Mouse (Mus musculus) limb, embryonic 14.5 days (tissue): ENCODE data around the gene Gm9918. TPM values are rescaled to one million over a fixed set of nuclear protein-coding genes. Genes with fewer than 3 reads are reported as not detected.
A peak's percentile ranks its signal among the peaks of the same experiment; 100 is the strongest.

Experiments used
- ATAC-seq: fragments of 200-750 bp; cut with Nextera tagmentation; 2 replicates; pipeline ENCODE4 v1.8.0; 2017; ENCODE audit warnings: low read depth, moderate number of reproducible peaks, moderate TSS enrichment; ENCODE audit not compliant: low FRiP score
- DNase-seq: peaks from one replicate; pipeline ENCODE4 v3.0.0-alpha.2; 2015; ENCODE audit warnings: low spot score
- H3K27ac ChIP-seq: fragments of 300-500 bp; sonication (generic); replicated peaks from 2 replicates; pipeline ENCODE4 v1.5.1; 2014; ENCODE audit warnings: low read depth, mild to moderate bottlenecking, low read length, moderate library complexity, mixed read lengths
- H3K27me3 ChIP-seq: fragments of 300-500 bp; sonication (generic); 2 replicates; pipeline ENCODE4 v1.6.1; 2014; ENCODE audit warnings: low read length, mixed read lengths; ENCODE audit not compliant: control insufficient read depth, insufficient read depth
- H3K36me3 ChIP-seq: fragments of 300-500 bp; sonication (generic); 2 replicates; pipeline ENCODE4 v1.6.1; 2014; ENCODE audit warnings: mild to moderate bottlenecking, low read length, moderate library complexity, mixed read lengths; ENCODE audit not compliant: control insufficient read depth, insufficient read depth
- H3K4me1 ChIP-seq: fragments of 300-500 bp; sonication (generic); 2 replicates; pipeline ENCODE4 v1.6.1; 2014; ENCODE audit warnings: antibody characterized with exemption, low read length, mixed read lengths; ENCODE audit not compliant: control insufficient read depth, insufficient read depth
- H3K4me2 ChIP-seq: fragments of 300-500 bp; sonication (generic); replicated peaks from 2 replicates; pipeline ENCODE4 v1.6.1; 2014; ENCODE audit warnings: low read depth, mild to moderate bottlenecking, low read length, moderate library complexity; ENCODE audit not compliant: severe bottlenecking
- H3K4me3 ChIP-seq: fragments of 300-500 bp; sonication (generic); replicated peaks from 2 replicates; pipeline ENCODE4 v1.5.1; 2014; ENCODE audit warnings: low read length
- H3K9ac ChIP-seq: fragments of 300-500 bp; sonication (generic); 2 replicates; pipeline ENCODE4 v1.6.1; 2014; ENCODE audit warnings: mild to moderate bottlenecking, low read depth, low read length, moderate library complexity; ENCODE audit not compliant: severe bottlenecking
- H3K9me3 ChIP-seq: fragments of 300-500 bp; sonication (generic); 2 replicates; pipeline ENCODE4 v1.6.1; 2016; ENCODE audit warnings: low read length; ENCODE audit not compliant: control insufficient read depth
- POLR2A ChIP-seq: fragments of 200-500 bp; IDR thresholded peaks from 2 replicates; pipeline ENCODE4 v1.8.0; 2012; ENCODE audit warnings: inconsistent platforms, mild to moderate bottlenecking, moderate library complexity, borderline replicate concordance; ENCODE audit not compliant: insufficient read depth, insufficient read length; ENCODE audit errors: extremely low read depth
- WGBS: fragments of 180-500 bp; shearing (Covaris S2); extraction: QIAGEN DNeasy Blood & Tissue Kit; methylation state at CpG from one replicate; pipeline ENCODE4 v1.1.7; 2014; 5-methylcytosine and 5-hydroxymethylcytosine counted together
- polyA plus RNA-seq, 2 experiments: library from polyadenylated mRNA; depleted of rRNA in 1 of 2; stranded (reverse) in 1 of 2; unstranded in 1 of 2; fragments of >200 nt; fragmentation: Nextera tagmentation in 1 of 2; extraction: Ambion mirVana in 1 of 2; gene quantifications; 2 replicates each; pipeline versions ENCODE4 v1.2.1 to v1.2.3; 2012 to 2014

The Gm9918 gene
- polyA plus RNA-seq, 2 experiments = 1.0 to 3.1 TPM

DNA sequence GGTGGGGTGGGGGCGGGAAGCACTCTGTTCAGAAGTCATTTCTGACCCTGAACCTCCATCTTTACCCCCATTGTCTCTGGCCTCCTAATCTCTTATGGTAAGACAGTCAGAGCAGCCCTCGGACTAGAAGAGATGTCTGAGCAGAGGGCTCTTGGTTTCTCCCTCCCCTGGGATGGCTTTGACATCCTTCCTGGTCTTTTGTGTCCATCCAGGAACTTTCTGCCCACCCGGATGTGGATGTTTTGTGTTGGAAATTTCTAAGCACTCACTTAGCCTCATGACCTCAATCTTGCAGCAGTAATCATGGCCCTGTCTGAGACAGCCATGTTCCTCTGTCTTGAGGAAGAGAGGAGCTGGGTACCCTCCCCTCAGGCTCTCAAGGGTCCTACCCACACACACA, 1.1 kb downstream of the Gm9918 start:
- peak overlapping the region; percentile 32; the same call in 1 of the 2 replicates for H3K4me3 ChIP-seq

DNA sequence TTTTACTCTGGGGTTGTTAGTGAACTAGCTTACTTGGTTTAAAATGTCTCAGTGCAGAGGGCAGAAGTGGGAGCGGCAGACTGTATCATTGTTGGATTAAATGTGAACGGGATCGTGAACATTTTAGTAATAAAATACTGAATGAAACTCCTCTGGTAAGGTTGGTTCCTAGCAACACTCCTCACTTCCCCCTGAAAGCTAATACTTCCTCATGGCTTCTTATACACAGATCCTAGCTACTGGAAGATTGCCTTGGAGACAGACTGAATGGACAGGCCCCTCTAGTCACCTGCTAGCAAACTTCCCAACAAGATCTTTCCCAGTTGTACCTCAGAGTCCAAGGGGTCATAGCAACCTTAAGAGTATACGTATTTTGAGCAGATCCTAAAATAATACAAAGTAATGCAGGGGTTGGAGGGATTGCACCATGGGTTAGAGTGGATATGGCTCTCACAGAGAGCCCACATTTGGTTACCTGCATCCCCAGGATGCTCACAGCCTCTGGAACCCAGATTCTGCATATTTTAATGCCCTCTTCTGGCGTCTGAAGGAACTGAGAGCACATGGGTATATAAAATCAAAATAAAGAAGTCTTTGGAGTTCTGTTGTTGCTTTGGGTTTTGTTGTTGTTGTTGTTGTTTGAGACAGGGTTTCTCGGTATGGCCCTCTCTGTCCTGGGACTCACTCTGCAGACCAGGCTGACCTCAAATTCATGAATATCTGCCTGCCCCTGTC, 3.8 kb downstream of the Gm9918 start:
- H3K9ac ChIP-seq = no peak overlapping the region
- H3K9me3 ChIP-seq = no peaks in the 10 kb centered on the region
- H3K4me3 ChIP-seq = no peak overlapping the region
- no peak for DNase-seq
- no peaks in the 10 kb centered on the region for H3K27me3 ChIP-seq
- TF ChIP-seq POLR2A = no peak
- no peak overlapping the region for H3K27ac ChIP-seq
- WGBS = 78% methylated on average over 6 of the region's 6 CpGs
- no peak for ATAC-seq
- H3K36me3 ChIP-seq = no peaks in the 10 kb centered on the region
- no peak overlapping the region for H3K4me2 ChIP-seq
- peaks cover 15% of the 10 kb centered on the region; the same call in 1 of the 2 replicates for H3K4me1 ChIP-seq

More for the DNA sequence above, 1.1 kb downstream of the Gm9918 start:
- Histone ChIP-seq H3K36me3 (no peaks in the 10 kb centered on the region), H3K9me3 (no peaks in the 10 kb centered on the region), H3K9ac (no peak overlapping the region), H3K27ac (no peak overlapping the region), H3K27me3 (no peaks in the 10 kb centered on the region), H3K4me2 (peak overlapping the region; percentile 65; the same call in 1 of the 2 replicates), H3K4me1 (peaks cover 12% of the 10 kb centered on the region; the same call in 1 of the 2 replicates)
- ATAC-seq = no peak
- TF ChIP-seq POLR2A = no peak
- no peak for DNase-seq
- WGBS = 40% methylated on average over 3 of the region's 3 CpGs

- no peak for DNase-seq
- Histone ChIP-seq H3K4me3 (peak overlapping the region; percentile 70), H3K9ac (peak overlapping the region; percentile 70), H3K9me3 (no peaks in the 10 kb centered on the region), H3K4me1 (peaks cover 11% of the 10 kb centered on the region; the same call in 1 of the 2 replicates), H3K4me2 (peak overlapping the region; percentile 72), H3K36me3 (peaks cover 24% of the 10 kb centered on the region), H3K27me3 (no peaks in the 10 kb centered on the region), H3K27ac (peak overlapping the region; percentile 67)
- no peak for TF ChIP-seq POLR2A
- 31% methylated on average over 7 of the region's 7 CpGs for WGBS
- ATAC-seq = no peak
Observed at GRCm38 (mm10) chr15:102278726-102279091, 8.3 kb downstream of the Gm9918 start.

DNA sequence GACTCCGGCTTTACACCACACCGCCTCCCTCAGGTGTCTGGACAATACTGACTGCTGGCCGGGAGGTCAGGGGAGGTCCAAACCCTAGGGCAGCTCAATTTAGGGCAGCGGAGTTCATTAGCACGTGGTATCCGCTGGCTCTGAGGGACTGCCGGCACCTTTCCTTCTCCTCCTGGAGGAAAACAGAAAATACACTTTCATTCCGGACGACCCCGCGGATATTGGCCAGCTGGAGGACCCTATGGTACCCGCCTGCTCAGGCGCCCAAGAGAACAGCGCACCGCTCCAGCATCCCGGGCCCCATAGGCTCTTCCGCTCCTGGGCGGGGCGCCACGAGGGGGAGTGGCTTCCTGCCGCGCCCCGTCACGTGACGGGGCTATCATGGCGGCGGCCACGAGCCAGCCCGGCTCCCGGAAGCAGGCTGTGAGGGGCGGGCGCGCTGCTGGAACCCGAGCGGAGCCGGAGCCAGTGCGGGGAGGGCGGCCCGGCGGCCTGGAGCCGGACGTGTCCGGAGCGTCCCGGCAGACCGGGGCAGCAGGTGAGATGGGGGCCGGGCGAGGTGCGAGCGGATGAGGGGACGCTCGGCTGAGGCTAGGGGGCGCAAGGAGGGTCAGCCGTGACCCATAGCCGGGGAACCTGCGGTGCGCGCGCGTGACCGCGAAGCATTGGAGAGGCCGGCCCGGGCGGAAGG, 8.9 kb downstream of the Gm9918 start, which contains the start of gene Mfsd5:
Gene Mfsd5 (plus strand): TSS at position 363 of the 691 bp plus-strand sequence.
- peak; percentile 96 for ATAC-seq
- Histone ChIP-seq H3K36me3 (peaks cover 24% of the 10 kb centered on the region), H3K9me3 (no peaks in the 10 kb centered on the region), H3K4me1 (peaks cover 11% of the 10 kb centered on the region; the same call in 1 of the 2 replicates), H3K27ac (peak within 1 kb of the TSS; percentile 67), H3K27me3 (no peaks in the 10 kb centered on the region), H3K4me2 (peak within 1 kb of the TSS; percentile 72), H3K9ac (peak within 1 kb of the TSS; percentile 70), H3K4me3 (peak within 1 kb of the TSS; percentile 70)
- TF ChIP-seq POLR2A = peak; percentile 66; the same call in 1 of the 2 replicates
- peak; percentile 92 for DNase-seq
- WGBS = 1% methylated on average over 46 of the region's 65 CpGs

- Histone ChIP-seq H3K4me2 (peak overlapping the region; percentile 72), H3K9me3 (no peaks in the 10 kb centered on the region), H3K27me3 (no peaks in the 10 kb centered on the region), H3K36me3 (peaks cover 24% of the 10 kb centered on the region), H3K4me1 (peaks cover 11% of the 10 kb centered on the region; the same call in 1 of the 2 replicates), H3K27ac (peak overlapping the region; percentile 67; the same call in 1 of the 2 replicates), H3K4me3 (peak overlapping the region; percentile 70), H3K9ac (peak overlapping the region; percentile 70)
- no peak for TF ChIP-seq POLR2A
- ATAC-seq = no peak
- no peak for DNase-seq
- 31% methylated on average over 11 of the region's 13 CpGs for WGBS
Observed at GRCm38 (mm10) chr15:102279783-102280520, 9.6 kb downstream of the Gm9918 start.
